Mouse (Mus musculus) adrenal gland, postnatal 25 days (tissue): ENCODE data around the gene Ppfia1. TPM values are rescaled to one million over a fixed set of nuclear protein-coding genes. Genes with fewer than 3 reads are reported as not detected.

ENCODE experiments used
- DNase-seq: peaks from one replicate; pipeline ENCODE4 v3.0.0; 2021; ENCODE audit warnings: mixed read lengths
- total RNA-seq: library from RNA; stranded (reverse); gene quantifications from 2 replicates; pipeline ENCODE4 v1.2.3, GENCODE M21; 2021

Ppfia1 gene
- total RNA-seq, 1 experiment from 2014 or later = 61.7 TPM

GRCm38 (mm10) chr7:144549904-144550566 lies 3.5 kb downstream of the Ppfia1 start:
- no peak for DNase-seq

DNA sequence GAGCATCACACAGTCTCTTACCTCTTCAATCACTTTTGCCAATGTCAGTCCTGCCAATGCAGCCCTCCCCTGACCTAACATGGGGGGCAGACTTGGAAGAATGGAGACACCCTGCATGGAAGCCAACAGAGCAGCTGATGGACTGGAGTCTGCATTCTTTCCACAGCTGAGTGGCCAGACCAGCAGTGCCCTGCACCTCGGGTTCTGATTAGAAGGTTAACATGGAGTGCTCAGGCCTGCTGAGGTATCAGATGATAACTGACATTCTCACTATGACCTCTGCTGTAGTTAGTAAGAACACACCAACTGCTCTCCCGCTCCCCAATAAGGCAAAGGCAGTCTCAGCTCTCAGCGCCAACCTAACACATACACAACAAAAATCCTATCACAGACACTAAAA lies 8.3 kb downstream of the Ppfia1 start:
- DNase-seq = no peak

GRCm38 (mm10) chr7:144541351-144541750 lies 12.2 kb downstream of the Ppfia1 start:
- DNase-seq = no peak

DNA sequence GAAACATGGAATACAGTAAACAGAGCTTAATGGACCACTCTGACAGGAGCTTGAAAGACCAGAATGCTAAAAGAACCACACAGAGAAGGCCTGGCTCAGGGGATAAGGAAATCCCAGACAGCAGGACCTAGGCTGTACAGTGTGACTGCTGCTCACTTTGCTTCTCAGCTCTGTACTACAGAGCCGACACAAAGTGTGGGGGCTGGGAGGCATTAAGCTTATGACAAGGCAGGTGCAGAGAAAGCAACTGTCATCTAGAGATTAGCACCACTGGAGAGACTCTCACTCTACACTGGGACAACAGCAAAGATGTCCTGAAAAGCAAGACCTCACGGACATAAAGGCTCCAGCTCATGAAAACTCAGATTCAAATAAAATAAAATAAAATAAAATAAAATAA lies 14.4 kb downstream of the Ppfia1 start:
- no peak for DNase-seq

- no peak for DNase-seq
Measured at GRCm38 (mm10) chr7:144538030-144538644, 15.4 kb downstream of the Ppfia1 start.

GRCm38 (mm10) chr7:144536367-144536766 lies 17.2 kb downstream of the Ppfia1 start:
- no peak for DNase-seq

DNA sequence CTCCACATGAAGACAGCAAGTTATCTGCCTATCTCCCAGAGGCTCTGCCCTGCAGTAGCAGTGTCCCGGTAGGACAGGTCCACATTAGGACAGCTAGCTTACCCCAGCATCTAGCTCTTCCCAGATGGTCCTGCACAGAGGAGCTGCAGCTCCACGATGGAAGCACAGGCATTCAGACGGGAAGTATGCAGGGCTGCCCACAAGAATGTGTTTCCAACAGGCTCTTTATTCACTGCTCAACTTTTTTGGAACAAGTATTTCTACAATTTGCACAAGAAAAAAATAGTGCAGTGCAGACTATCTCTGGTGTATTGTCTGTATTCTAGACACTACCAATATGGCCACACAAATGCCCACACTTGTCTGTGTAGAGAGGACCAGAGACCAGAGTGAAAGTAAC lies 18.8 kb downstream of the Ppfia1 start:
- DNase-seq = no peak

- DNase-seq = no peak
Measured at GRCm38 (mm10) chr7:144531585-144532378, 21.7 kb downstream of the Ppfia1 start.

- DNase-seq = no peak
Measured at GRCm38 (mm10) chr7:144529851-144530250, 23.7 kb downstream of the Ppfia1 start.

DNA sequence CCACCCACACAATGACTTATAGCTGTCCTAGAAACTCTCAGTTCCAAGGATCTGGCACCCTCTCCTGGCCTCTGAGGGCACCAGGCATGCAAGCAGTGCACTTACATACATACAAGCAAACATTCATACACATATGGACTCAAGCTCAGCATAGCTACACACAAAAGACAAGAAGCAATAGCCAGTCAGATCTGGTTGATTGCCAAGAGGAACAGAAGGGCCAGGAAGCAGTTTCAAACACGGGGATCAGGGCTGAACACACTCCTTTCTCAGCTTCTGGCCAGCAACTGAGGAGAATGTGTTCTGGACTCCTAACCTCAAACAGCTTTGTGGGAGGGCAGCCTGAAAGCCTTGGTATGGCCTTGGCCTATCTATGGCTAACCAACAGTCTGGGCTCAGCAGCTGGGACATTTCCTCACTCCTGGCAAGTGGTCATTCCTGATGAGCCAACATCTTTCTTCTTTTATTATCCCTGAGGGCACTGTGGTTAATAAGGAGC lies 25.8 kb downstream of the Ppfia1 start:
- DNase-seq = peak; percentile 39

DNA sequence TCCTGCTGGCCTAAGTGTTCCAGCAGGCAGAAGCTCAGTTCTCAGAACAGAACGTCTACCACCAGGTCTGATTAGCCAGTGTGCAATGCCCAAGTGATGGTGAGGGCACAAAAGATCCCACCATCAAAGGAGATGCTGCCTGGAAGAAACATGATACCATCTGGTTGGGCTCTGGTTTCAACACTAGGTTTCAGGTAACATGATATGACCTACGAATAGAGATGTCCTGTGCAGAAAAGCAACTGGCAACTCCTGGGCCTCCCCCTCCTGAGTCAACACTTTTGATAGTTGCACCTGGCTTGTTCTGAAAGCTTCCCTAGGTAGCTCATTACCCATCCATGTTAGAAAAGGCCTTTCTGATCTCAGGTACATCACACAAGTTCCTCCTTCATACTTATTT lies 26.9 kb downstream of the Ppfia1 start:
- no peak for DNase-seq

GRCm38 (mm10) chr7:144524427-144525191 lies 28.9 kb downstream of the Ppfia1 start:
- DNase-seq = no peak

DNA sequence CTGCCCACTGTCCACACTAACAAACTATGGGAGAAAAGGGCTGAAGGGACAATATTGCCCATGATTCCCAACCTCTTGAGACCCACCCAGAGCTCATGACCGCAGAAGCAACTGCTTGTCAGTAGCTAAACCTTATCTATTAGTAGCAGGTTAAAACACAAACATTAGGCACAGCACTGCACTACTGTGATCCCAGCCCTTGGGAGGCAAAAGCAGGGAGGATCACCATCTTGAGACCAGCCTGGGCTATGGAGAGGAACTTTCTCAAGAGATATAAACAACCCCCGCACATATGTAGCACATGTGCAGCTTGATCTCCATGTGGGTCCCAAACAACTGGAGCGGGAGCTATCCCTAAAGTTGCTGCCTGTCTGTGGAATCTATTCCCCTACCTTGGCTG lies 30.1 kb downstream of the Ppfia1 start:
- no peak for DNase-seq

DNA sequence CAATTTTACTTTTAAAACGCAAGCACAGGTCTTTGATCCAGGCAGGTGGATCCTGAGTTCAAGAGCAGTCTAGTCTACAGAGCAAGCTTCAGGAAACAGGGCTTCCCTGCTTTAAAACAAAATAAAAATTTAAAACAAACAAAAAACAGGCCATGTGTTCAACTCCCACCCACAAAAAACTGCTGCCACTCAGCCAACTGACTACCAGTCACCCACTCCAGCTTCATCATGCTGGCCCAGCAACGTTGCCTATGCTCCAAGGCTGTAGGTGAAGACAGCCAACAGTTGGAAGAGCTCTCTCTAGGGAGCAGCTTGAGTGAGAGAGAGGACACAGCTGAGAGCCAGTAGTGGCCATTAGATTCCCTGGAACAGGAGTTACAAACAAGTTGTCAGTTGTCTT lies 31.6 kb downstream of the Ppfia1 start:
- DNase-seq = no peak

- no peak for DNase-seq
Measured at GRCm38 (mm10) chr7:144519852-144520251, 33.7 kb downstream of the Ppfia1 start.

DNA sequence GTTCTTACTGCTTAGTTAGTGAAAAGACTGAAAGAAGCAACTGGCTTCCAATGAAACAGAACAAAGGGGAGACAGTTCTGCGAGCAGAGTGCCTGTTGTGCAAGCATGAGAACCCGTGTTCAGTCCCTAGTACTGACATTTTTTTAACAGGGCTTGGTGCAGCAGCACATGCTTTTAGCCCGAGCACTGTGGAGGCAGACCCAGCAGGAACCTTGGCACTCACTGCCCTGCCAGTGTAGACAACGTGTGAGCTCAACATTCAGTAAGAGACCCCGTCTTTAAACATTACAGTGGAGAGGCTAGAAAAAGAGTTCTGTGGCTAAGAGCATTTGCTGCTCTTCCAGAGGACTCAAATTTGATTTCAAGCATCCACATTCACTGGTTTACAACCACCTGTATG lies 36.8 kb downstream of the Ppfia1 start:
- no peak for DNase-seq

- no peak for DNase-seq
Measured at GRCm38 (mm10) chr7:144509090-144509489, 44.4 kb downstream of the Ppfia1 start.

DNA sequence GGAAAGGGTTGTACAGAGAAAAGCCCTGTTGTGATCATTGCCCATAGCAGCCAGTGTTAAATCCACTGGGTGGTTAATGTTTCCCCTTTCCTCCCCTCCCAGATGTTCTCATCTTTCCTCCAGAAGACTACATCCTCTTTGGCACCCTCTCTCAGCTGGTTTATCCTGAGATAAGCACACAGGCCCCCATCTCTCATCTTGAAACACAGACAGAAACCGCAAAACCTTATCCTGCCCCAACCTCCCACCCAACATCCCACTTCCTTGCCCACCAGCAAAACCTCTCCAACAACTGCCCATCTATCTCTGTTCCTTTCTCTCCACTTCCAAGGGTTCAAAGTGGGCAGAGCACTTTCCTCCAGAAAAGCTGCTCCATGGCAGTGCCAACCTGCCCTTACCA lies 46.7 kb downstream of the Ppfia1 start:
- DNase-seq = no peak

DNA sequence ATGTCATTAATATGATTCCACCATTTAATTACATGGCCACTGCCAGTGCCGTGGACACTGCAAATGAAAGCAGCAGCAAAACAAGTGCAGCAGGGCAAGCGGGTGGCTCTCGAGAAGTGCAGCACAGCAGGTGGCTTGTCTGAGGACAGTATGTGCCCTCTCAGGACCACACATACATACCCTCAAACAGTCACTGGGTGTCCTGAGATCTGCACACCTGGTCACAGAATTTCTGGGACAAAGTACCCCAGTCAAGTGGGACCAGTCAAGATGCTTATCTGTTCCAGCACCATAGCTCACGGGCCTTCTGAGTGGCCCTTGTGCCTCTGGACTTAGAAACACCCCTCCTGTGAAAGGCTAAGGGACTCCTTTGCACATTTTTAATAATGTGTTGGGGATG lies 49.6 kb downstream of the Ppfia1 start:
- no peak for DNase-seq

- no peak for DNase-seq
Measured at GRCm38 (mm10) chr7:144492931-144493330, 60.6 kb downstream of the Ppfia1 start.

GRCm38 (mm10) chr7:144490201-144490873 lies 63.2 kb downstream of the Ppfia1 start:
- DNase-seq = no peak
